Mouse (Mus musculus): ENCODE results near the gene Tex2.
"Not testable (repeated sequence)": the region's sequence is repeated elsewhere in the genome, so short reads cannot be mapped to it uniquely, and the experiment has no call there.

GRCm38 (mm10) chr11:106497009-106497408, 116.2 kb downstream of the Tex2 start:
- not testable (repeated sequence) for TF ChIP-seq CTCF (IDR thresholded peaks at IDR 0.05; ENCODE audit: low read depth, low read length); POLR2A (IDR thresholded peaks at IDR 0.05; ENCODE audit: borderline replicate concordance, low read depth, low read length)
